Mouse (Mus musculus): ENCODE measurements around the gene Ankzf1.

Ankzf1 gene

DNA sequence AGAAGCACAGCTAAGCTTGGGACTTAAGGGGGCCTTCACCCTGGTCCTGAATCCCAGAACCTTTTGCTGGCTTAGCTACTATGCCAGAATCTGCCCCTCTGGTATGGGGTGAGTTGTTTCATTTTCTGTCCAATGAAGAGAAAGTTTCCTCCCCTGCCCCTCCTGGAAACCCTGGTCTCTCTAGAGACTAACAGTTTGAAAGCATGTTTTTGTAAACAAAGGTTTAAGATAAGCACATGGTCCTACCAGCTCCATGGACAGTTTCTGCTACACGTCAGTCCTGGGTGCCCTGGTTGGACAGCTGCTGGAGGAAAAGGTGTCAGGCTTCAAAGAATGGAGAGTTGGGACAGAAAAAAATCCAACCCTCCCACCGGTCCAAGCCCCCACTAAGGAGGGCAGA is 1.4 kb upstream of the Ankzf1 start:
- no peak for DNase-seq

DNA sequence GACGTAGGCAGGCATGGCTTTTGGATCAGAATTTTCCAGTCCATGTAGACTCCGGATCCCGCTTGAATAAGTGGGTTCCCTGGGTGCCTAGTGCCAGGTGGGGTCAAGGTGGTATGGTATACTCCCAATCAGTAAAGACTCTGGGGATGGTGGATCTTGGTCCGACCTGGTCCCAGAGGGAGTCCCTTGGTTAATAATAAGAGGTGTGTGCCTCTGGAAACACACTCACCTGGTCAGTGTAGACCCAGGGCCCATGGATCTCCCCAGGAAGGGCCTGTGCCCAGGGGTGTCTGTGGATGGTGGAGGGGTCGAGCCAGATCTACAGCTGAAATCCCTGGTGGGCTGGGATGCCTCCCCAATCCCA is 711 bp upstream of the Ankzf1 start:
- DNase-seq, result no peak

DNA sequence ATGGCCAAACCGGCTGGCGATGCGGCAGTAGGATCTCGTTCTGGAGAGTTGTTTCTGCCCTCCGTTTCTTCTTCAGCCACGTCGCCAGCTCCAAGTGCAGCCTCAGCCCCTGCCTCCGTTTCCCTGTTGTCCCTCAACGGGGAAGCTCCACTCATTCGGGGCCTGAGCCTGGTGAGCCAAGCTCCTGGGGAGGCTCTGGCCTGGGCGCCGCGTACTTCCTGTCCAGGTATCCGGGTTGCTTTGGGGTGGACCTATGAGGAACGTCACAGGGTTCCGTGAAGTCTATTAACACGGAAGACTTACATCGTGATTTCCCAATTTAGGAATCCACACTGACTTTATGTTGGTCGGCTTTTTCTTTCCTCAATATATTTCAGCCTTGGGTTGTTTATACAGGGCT is 501 bp downstream of the Ankzf1 start:
- DNase-seq, result peak; percentile 67

DNA sequence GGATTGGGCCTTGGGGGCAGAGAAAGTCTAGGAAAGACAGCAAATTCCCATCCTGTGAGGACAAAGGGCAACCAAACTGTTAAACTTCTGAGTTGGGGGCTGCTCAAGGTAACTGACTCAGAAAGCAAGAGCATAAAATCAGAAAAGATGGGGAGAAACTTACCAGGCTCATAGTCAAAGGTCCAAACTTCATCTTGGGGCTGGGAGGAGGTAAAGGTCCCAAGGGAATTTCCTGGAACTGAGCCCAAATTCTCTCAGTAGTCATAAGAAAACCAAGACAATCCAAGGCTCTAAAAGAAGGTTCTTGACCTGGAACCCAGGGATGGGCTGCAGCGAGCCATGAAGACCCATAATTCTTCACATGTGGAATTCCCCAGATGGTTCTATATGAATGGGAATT is 9.3 kb downstream of the Ankzf1 start:
- DNase-seq, result no peak

DNA sequence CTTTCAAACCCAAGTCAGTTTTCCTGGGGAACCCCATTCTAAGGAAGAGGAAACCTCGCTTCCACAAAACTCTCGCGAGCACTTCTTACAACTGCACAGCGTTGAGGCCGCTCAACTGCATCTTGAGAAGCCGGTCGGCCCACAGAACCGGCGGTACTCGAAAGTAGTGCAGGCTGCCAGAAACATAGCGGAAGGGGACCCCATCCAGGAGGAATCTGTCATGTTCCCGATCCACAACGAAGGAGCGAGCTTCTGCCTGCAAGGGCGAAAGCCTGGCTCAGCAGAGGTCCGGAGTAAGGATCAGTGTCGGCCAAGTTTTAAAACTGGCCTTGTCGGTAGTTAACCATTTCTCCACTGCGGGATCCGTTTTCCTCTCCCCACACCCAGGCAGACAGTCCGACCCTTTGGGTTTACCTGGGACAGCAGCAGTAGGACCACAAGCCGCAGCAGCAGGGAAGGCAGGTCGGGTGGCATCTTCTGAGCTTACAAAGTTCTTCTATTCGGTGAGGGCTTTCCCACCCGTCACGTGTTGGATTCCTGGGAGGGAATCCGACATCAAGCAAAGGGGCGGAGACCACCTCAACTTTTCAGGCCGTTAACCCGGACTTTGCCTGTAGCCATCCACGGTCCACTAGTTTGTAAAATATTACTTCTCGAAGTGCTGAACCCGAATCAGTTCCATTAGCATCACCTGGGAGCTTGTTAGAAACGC is 17.2 kb downstream of the Ankzf1 start:
- peak; percentile 81 for DNase-seq

DNA sequence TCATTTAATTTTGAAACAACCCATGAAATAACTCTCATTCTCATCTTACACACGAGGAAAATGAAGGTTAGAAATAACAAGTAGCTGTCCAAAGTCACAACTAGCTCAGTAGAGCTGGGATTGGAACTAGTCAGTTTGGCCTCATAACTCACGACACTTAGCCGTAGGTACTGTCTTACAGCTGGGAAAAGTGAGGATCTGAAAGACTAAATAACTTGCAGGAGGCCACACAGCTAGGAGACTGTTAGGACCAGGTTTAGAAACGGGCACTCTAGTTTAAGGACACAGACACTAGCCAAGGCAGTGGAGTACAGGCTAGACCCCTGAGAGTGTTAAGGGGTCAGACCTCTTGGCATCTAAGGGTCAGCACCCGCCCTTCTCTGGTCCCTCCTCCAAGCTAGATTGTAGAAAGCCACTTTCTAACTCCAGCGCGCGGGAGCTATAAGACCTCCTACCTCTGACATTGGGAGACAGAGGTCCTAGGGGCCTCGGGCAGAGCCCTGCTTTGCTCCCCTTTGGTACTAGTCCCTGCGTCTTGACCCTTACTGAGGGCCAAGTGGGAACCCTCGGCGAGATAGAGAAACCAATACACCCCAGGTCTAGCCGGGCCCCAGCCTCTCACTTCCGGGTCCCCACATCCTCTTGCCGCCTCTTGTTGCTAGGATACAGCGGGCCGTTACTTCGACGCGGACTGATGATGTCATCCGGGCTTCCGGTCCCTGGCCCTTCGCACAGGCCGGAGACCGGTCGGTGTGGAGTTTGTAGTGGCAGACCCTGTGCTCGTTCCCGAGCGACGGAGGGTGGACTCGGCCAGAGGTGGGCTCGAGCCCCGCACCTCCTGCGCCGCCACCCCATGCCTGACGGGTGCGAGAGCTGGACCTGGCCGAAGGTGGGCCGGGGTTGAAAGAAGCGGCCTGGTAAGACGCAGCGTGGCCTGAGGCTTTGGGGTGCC is 18.5 kb downstream of the Ankzf1 start, which contains the start of the genes Glb1l and Stk16:
Gene Glb1l (minus strand): TSS at position 678 of the 952 bp plus-strand sequence.
Gene Stk16 (plus strand): TSS at position 703 of the 952 bp plus-strand sequence.
- peak; percentile 99 for DNase-seq

DNA sequence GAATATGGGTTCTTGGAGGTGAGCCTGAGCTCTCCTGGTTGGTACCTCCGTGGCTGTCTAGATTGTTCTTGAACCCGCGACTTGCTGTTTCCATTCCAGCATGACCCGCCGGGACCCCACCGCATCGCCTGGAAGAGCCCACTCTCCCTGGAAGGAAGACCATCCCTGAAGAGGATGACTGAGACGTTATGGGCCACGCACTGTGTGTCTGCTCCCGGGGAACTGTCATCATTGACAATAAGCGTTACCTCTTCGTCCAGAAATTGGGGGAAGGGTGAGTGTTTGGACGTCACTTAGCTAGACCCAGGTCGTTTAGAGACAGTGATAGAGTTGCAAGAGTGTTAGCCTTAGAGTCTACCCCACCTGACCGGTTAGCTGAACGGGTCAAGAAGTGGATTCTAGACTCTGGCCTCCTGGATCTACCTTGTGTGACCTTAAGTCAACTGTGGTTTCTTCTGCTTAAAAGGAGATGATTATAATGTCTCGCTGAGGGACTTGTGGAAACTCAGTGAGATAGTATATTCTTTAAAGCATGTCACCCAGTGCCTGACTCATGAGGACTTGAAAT is 19.3 kb downstream of the Ankzf1 start:
- no peak for DNase-seq

DNA sequence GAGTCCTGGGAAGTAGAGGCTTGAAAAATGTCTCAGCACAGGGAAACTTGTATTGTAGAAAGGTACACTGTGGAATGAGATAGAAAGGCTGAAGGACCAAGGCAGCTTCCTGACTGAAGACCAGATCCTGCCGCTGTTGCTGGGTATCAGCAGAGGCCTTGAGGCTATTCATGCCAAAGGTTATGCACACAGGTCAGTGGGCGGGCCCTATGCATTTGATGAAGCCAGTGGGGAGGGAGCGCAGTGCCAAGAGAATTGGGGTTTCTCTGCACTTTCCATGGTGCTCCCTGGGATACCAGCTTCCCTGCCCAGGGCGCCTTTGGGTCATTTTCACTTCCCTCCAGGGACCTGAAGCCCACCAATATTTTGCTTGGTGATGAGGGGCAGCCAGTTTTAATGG is 20.6 kb downstream of the Ankzf1 start:
- DNase-seq, result no peak

DNA sequence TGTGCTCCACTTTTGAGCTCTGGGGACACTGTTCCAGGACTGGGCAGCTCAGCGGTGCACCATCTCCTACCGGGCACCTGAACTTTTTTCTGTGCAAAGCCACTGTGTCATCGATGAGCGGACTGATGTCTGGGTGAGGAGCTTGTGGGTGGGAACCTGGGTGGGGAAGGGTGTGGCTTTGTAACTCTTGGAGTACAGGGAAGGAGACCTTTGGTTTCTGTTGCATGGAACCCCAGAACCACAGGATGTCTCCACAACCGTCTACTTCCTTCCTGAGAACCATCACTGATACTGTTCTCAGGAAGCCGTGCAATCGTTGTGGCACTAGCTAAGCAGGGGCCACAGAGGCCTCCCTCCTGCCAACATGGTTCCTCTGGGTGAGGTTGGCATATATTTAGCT is 21.1 kb downstream of the Ankzf1 start:
- no peak for DNase-seq

DNA sequence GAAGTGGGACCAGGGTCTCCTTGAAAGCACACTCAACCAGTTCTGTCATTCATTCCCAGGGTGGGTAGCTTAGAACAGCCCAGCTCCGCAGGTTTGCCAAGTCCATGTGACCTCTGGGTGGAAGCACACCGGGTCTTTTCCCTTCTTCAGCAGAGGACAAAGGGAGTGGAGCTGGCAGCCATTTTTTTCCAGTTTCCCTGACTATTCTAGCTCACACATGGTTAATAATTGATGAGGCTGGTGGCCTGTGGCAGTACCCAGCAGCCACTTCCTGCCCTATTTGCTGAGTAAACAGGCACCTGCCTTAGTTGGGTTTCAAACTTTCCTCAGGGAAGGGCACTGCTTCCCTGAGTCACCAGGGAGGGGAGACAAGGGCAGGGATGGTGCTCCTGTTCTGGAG is 22.5 kb downstream of the Ankzf1 start:
- DNase-seq, result peak; percentile 78

DNA sequence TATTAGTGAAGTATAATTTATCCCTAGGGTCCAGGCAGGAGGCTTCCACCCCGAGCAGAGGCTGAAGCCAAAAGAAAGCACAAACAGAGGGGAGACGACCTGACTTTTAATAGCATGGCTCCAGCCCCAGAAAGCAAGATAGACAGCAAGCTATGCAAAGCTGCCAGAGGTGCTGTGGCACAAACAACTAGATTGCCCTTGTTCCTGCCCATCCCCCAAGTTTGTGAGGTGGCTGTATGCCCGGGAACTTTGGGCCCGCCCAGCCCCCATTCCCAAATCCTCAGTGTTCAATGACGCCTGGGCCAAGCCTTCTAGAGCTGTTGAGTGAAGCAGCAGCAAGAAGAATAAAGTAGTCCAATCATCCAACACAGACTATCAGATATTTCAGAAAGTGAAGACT is 22.9 kb downstream of the Ankzf1 start:
- DNase-seq, result peak; percentile 69

DNA sequence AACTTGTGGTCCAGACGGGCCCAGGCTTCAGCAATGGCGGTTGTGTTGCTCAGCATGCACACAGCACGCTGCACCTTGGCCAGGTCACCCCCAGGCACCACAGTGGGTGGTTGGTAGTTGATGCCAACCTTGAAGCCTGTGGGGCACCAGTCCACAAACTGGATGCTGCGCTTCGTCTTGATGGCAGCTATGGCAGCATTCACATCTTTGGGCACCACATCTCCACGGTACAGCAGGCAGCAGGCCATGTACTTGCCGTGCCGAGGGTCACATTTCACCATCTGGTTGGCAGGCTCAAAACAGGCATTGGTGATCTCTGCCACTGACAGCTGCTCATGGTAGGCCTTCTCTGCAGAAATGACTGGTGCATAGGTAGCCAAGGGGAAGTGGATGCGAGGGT is 23.8 kb downstream of the Ankzf1 start:
- no peak for DNase-seq

DNA sequence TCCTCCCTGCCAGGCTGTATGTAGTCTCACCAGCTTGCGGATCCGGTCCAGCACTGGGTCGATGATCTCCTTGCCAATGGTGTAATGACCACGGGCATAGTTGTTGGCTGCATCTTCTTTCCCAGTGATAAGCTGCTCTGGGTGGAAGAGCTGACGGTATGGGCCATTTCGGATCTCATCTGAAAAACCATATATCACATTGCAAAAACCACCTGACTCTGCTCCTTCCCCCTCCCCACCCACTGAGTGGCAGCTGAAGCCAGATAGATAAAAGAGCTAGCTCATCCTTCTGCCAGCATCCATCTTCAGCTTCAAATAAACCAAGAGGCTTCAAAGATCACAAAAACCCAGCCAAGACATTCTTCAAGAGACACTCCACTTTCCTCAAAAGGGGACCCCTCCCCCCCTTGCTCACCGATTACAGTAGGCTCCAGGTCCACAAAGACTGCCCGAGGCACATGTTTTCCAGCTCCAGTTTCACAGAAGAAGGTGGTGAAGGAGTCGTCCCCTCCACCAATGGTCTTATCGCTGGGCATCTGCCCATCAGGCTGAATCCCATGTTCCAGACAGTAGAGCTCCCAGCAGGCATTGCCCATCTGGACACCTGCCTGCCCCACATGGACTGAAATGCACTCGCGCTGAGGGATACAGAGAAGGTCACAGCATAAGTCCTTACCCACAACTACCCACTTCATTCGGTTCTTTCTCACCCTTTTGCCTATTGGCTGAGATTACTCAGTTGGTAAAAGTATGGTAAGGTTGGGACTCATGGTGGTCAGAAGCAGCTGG is 25.0 kb downstream of the Ankzf1 start:
- no peak for DNase-seq

DNA sequence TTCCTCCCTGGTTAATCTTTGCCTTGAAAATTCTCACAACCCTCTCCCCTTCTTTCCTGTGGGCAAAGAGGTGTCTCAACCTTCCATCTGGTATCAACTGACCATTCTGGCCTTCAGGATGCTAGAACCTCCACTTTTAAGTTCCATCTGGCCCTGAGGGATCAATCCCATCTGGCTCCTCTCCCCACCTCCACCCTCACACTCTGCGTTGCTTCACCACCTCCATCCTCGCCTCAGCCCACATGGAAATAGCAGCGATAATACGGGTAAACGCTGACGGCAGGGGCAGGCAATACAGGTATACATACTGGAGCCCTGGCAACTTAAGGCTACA is 25.9 kb downstream of the Ankzf1 start:
- DNase-seq, result no peak

DNA sequence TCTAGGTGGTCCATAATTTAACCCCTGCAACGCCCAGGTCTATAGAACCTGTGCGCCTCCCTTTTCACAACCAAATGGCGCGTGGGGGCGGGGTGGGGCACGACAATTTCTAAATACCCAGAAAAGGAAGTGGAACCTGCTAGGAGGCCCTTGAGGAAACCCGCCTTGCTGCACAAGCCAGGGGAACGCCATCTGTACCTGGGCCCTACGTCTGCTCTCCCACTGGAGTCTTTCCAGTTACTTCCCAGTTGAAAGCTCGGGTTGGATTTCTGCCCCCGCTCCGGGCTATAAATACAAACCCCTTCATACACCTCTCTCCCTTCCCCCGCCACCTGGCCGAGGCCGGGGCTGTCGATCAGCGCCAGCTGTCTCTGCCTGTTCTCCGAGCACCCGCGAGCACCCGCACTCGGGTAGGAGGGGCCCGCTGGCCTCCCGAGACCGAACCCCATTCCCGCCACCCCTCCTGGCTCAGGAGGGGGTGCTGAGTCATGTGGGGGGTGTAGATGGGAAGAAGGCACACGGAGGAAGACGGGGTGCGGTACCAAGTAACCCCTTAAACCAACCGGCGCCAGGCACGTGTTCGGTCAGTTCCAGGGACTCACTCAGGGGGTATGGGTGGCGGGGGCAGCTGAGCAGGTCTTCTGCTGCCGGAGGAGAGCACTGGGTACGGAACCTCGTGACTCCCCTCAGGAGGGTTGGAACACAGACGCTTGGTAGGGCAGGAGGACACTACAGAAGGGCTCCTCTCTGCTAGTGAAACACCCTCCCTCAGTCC is 26.5 kb downstream of the Ankzf1 start:
- DNase-seq, result peak; percentile 47

DNA sequence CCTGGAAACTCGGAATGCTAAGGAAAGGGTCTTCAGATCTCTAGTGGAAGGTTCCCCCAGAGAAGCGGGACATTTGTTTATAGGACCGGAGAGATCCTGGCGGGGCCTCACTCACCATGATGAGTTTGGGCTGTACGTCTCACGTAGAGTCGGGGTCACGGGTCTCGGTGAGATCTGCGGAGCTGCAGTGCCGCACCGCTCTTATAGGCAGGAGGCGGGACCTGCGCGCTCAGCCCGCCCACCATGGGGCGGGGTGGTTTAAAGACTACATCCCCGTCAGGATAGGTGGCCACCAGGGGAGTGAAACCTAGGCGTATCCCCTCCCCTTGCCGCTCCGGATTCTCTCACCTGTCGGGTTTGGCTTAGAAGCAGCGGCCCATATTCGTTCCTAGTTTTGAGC is 27.1 kb downstream of the Ankzf1 start:
- DNase-seq, result peak; percentile 93

DNA sequence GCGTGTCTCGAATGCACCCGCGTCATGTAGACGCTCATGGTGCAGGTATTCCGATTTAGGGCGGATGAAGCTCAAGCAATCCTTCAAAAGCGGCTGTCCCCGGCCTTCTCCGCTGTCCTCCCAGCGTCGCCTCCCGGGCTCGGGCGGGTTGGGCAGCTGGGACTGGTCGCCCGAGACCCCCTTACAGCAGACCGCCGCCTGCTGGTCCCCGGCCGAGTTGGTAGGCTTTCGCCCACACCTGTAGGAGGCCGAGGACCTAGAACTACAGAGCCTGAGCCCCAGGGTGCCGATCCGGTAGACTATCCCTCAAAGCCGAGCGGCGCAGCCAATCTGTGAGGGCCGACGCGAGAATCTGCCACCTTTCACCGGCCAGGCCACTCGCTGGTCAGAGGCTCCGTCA is 27.6 kb downstream of the Ankzf1 start, which contains the start of gene Tuba4a:
Gene Tuba4a (minus strand): TSS at position 335 of the 400 bp plus-strand sequence.
- peak; percentile 64 for DNase-seq

DNA sequence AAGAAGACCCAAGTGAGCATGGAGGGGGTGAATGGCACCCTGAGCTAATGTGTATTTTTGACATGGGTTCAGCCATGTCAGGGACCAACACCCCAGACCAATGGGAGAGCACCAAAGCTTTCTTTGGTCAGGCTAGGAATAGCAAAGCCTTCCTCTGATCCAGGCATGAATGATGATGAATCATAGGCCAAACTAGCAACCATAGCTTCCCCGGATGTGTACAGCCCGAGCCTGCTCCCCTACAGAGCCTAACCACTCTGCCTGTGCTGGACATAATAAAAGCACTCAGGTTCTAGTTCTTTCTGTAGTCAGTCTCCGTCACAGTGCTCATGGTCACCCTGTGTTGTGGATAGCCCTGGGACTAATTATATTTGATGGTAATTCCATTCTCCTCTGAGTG is 29.6 kb downstream of the Ankzf1 start:
- no peak for DNase-seq

DNA sequence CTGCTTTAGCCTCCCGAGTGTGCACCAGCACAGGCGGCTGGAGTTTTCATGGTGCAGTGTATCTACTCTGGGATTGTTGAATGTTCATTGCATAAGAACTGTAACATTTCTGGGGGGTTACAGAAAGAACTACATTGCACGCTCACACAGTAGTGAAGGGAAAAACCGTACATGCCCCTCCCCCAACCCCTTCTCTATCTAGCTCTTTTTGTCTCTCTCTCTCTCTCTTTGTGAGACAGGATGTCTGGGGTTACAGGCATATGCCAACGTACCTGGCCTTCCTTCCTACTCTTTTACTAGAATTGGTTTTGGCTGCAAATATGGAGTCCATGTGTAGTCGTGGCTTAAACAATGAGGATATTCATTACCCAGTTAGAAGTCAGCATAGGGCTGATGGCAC is 31.0 kb downstream of the Ankzf1 start:
- no peak for DNase-seq

DNA sequence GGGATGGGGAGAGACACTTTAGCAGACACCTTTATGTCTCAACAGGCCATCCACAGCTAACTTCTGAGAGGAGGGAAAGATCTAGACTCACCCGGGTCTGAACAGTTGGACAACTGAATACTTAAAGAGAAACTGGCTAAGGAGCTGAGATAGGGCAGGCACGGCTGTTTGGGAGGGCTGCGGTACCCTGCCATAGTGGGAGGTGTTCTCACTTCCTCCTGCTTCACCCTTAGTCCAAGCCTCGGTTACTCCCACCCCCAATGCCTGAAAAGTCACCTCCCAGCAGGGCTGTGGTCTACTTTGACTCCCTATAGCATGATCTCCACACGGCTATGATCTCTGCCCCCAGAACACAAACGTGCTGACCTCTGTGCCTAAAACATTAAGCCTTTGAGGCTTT is 31.6 kb downstream of the Ankzf1 start:
- DNase-seq, result no peak

DNA sequence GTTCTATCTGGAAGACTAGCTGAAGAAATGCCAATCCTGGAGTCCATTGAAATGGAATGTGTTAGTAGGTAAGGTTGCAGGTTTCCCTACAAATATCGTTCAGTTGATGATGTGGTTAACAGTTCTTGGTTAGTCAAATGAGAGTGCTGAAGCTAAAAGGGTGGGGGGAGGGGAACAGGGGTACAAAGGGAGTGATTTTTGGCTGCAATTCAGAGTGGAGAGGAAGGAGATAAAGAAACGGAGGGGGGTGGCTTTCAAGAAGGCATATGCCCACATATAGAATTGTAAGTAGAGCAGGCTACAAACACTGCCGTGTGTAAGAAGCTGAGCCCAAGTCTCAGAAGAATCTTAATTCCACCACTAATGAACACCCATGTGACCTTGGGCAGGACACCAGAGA is 33.5 kb downstream of the Ankzf1 start:
- DNase-seq, result no peak

DNA sequence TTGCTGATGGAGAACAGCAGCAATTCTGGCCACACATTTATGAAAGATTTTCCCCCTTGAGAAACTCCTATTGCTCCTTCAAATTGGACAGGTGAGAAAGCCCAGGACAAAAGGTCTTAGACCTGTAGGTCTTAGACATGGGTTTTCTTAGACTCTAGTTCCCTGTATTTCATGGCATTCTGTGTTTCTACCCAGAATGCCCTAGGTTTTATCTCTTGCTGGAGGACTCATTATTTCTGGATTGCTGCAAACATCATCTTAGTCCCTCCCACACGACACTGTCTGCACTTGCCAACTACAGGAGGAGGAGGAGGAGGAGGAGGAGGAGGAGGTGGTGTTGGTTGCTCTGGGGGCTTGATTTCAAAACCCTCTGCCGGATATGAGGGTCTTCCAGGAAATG is 34.2 kb downstream of the Ankzf1 start:
- no peak for DNase-seq
